Mouse (Mus musculus): Measurements from ENCODE around the gene Zic5. TPM values are rescaled to one million over a fixed set of nuclear protein-coding genes. Genes with fewer than 3 reads are reported as not detected.

Gene Zic5
- polyA plus RNA-seq (2015; fragmentation: Nextera tagmentation; extraction: Ambion mirVana), result 2.3 and 2.6 TPM in 2 replicates

- Histone ChIP-seq H3K27me3 (peaks cover 88% of the 10 kb centered on the region), H3K27ac (peak within 1 kb of the TSS; percentile 81), H3K4me1 (peaks cover 39% of the 10 kb centered on the region), H3K4me3 (peak within 1 kb of the TSS; percentile 62), H3K9me3 (no peaks in the 10 kb centered on the region), H3K9ac (peak within 1 kb of the TSS; percentile 74), H3K4me2 (replicated peaks) (peak within 1 kb of the TSS; percentile 91), H3K36me3 (no peaks in the 10 kb centered on the region)
- peak; percentile 78 for ATAC-seq (ENCODE audit: low FRiP score, low read depth)
- under 1% methylated on average over 48 of the region's 62 CpGs for WGBS
These were observed at the start of gene Zic5 for GRCm38 (mm10) chr14:122464763-122465741. TSS of gene Zic5 (minus strand) at chr14:122465677.

GRCm38 (mm10) chr14:122513511-122514036 lies 48.1 kb upstream of the Zic5 start:
- H3K36me3 ChIP-seq, result no peaks in the 10 kb centered on the region
- 66% methylated on average over 1 of the region's 1 CpGs for WGBS
- H3K9me3 ChIP-seq, result no peaks in the 10 kb centered on the region
- no peak overlapping the region for H3K4me3 ChIP-seq
- no peak overlapping the region for H3K9ac ChIP-seq
- no peaks in the 10 kb centered on the region; the same call in 1 of the 2 replicates for H3K27me3 ChIP-seq
- ATAC-seq (ENCODE audit: low FRiP score, low read depth), result no peak
- H3K27ac ChIP-seq, result no peak overlapping the region
- no peak overlapping the region for H3K4me2 ChIP-seq (replicated peaks)
- no peaks in the 10 kb centered on the region for H3K4me1 ChIP-seq

GRCm38 (mm10) chr14:122511519-122511918 lies 46.0 kb upstream of the Zic5 start:
- Histone ChIP-seq H3K27ac (no peak overlapping the region), H3K4me1 (no peaks in the 10 kb centered on the region), H3K36me3 (no peaks in the 10 kb centered on the region), H3K9me3 (no peaks in the 10 kb centered on the region), H3K27me3 (no peaks in the 10 kb centered on the region; the same call in 1 of the 2 replicates), H3K4me3 (no peak overlapping the region), H3K4me2 (replicated peaks) (no peak overlapping the region), H3K9ac (no peak overlapping the region)
- 75% methylated on average over 3 of the region's 3 CpGs for WGBS
- ATAC-seq (ENCODE audit: low FRiP score, low read depth), result no peak

GRCm38 (mm10) chr14:122509058-122509457 lies 43.6 kb upstream of the Zic5 start:
- Histone ChIP-seq H3K4me1 (no peaks in the 10 kb centered on the region), H3K9me3 (no peaks in the 10 kb centered on the region), H3K27me3 (no peaks in the 10 kb centered on the region; the same call in 1 of the 2 replicates), H3K4me2 (replicated peaks) (no peak overlapping the region), H3K4me3 (no peak overlapping the region), H3K9ac (no peak overlapping the region), H3K36me3 (no peaks in the 10 kb centered on the region), H3K27ac (no peak overlapping the region)
- ATAC-seq (ENCODE audit: low FRiP score, low read depth), result no peak
- 17% methylated on average over 2 of the region's 2 CpGs for WGBS

- no peak for ATAC-seq (ENCODE audit: low FRiP score, low read depth)
- H3K4me2 ChIP-seq (replicated peaks), result no peak overlapping the region
- no peak overlapping the region for H3K9ac ChIP-seq
- no peak overlapping the region for H3K27ac ChIP-seq
- H3K4me3 ChIP-seq, result no peak overlapping the region
- no peaks in the 10 kb centered on the region for H3K36me3 ChIP-seq
- H3K4me1 ChIP-seq, result peaks cover 10% of the 10 kb centered on the region
- no peaks in the 10 kb centered on the region for H3K9me3 ChIP-seq
- 72% methylated on average over 1 of the region's 1 CpGs for WGBS
- H3K27me3 ChIP-seq, result peaks cover 45% of the 10 kb centered on the region
These were observed 26.5 kb upstream of the Zic5 start for GRCm38 (mm10) chr14:122492015-122492414.

- 59% methylated on average over 6 of the region's 6 CpGs for WGBS
- Histone ChIP-seq H3K4me1 (peaks cover 10% of the 10 kb centered on the region), H3K27ac (no peak overlapping the region), H3K9me3 (no peaks in the 10 kb centered on the region), H3K4me3 (no peak overlapping the region), H3K4me2 (replicated peaks) (no peak overlapping the region), H3K36me3 (no peaks in the 10 kb centered on the region), H3K27me3 (peaks cover 47% of the 10 kb centered on the region), H3K9ac (no peak overlapping the region)
- no peak for ATAC-seq (ENCODE audit: low FRiP score, low read depth)
These were observed 26.0 kb upstream of the Zic5 start for GRCm38 (mm10) chr14:122491521-122491920.

GRCm38 (mm10) chr14:122490441-122491328 lies 25.2 kb upstream of the Zic5 start, which contains the start of gene Gm10837:
TSS of gene Gm10837 (plus strand) at chr14:122490586.
- Histone ChIP-seq H3K4me3 (peak within 1 kb of the TSS; percentile 43), H3K4me2 (replicated peaks) (peak within 1 kb of the TSS; percentile 71), H3K27me3 (peaks cover 53% of the 10 kb centered on the region), H3K4me1 (peaks cover 12% of the 10 kb centered on the region), H3K9ac (peak within 1 kb of the TSS; percentile 55), H3K9me3 (no peaks in the 10 kb centered on the region), H3K27ac (no peak within 1 kb of the TSS), H3K36me3 (no peaks in the 10 kb centered on the region)
- peak; percentile 64; the same call in 1 of the 2 replicates for ATAC-seq (ENCODE audit: low FRiP score, low read depth)
- 1% methylated on average over 48 of the region's 51 CpGs for WGBS

- peaks cover 19% of the 10 kb centered on the region for H3K4me1 ChIP-seq
- H3K9ac ChIP-seq, result peak overlapping the region; percentile 55
- H3K4me2 ChIP-seq (replicated peaks), result peak overlapping the region; percentile 71
- no peak overlapping the region for H3K27ac ChIP-seq
- H3K27me3 ChIP-seq, result peaks cover 58% of the 10 kb centered on the region
- H3K4me3 ChIP-seq, result peak overlapping the region; percentile 43; the same call in 1 of the 2 replicates
- no peaks in the 10 kb centered on the region for H3K36me3 ChIP-seq
- no peaks in the 10 kb centered on the region for H3K9me3 ChIP-seq
- ATAC-seq (ENCODE audit: low FRiP score, low read depth), result no peak
- WGBS, result 9% methylated on average over 12 of the region's 12 CpGs
These were observed 24.4 kb upstream of the Zic5 start for GRCm38 (mm10) chr14:122489686-122490414.

GRCm38 (mm10) chr14:122489041-122489440 lies 23.6 kb upstream of the Zic5 start:
- H3K36me3 ChIP-seq, result no peaks in the 10 kb centered on the region
- H3K9ac ChIP-seq, result no peak overlapping the region
- H3K4me2 ChIP-seq (replicated peaks), result peak overlapping the region; percentile 30; the same call in 1 of the 2 replicates
- WGBS, result 2% methylated on average over 5 of the region's 5 CpGs
- H3K4me3 ChIP-seq, result no peak overlapping the region
- no peaks in the 10 kb centered on the region for H3K9me3 ChIP-seq
- H3K27me3 ChIP-seq, result peaks cover 66% of the 10 kb centered on the region
- no peak for ATAC-seq (ENCODE audit: low FRiP score, low read depth)
- H3K4me1 ChIP-seq, result peaks cover 23% of the 10 kb centered on the region
- H3K27ac ChIP-seq, result no peak overlapping the region

- ATAC-seq (ENCODE audit: low FRiP score, low read depth), result no peak
- no peak overlapping the region for H3K9ac ChIP-seq
- no peak overlapping the region for H3K4me2 ChIP-seq (replicated peaks)
- peaks cover 72% of the 10 kb centered on the region for H3K27me3 ChIP-seq
- H3K36me3 ChIP-seq, result no peaks in the 10 kb centered on the region
- whole genome bisulfite sequencing, result 7% methylated on average over 5 of the region's 5 CpGs
- no peaks in the 10 kb centered on the region for H3K9me3 ChIP-seq
- H3K27ac ChIP-seq, result no peak overlapping the region
- peaks cover 30% of the 10 kb centered on the region for H3K4me1 ChIP-seq
- H3K4me3 ChIP-seq, result no peak overlapping the region
These were observed 21.9 kb upstream of the Zic5 start for GRCm38 (mm10) chr14:122487366-122487765.

GRCm38 (mm10) chr14:122486611-122487010 lies 21.1 kb upstream of the Zic5 start:
- whole genome bisulfite sequencing, result 7% methylated on average over 1 of the region's 1 CpGs
- no peak overlapping the region for H3K4me2 ChIP-seq (replicated peaks)
- H3K9me3 ChIP-seq, result no peaks in the 10 kb centered on the region
- no peak overlapping the region for H3K4me3 ChIP-seq
- no peak overlapping the region for H3K9ac ChIP-seq
- H3K36me3 ChIP-seq, result no peaks in the 10 kb centered on the region
- peaks cover 77% of the 10 kb centered on the region for H3K27me3 ChIP-seq
- no peak for ATAC-seq (ENCODE audit: low FRiP score, low read depth)
- peaks cover 37% of the 10 kb centered on the region for H3K4me1 ChIP-seq
- no peak overlapping the region for H3K27ac ChIP-seq

Measured in limb, embryonic 13.5 days (tissue).